Mouse (Mus musculus) erythroblast, embryonic 14.5 days (primary cell): Measurements from ENCODE around the gene Slc48a1. TPM values are rescaled to one million over a fixed set of nuclear protein-coding genes. Genes with fewer than 3 reads are reported as not detected.

ENCODE experiments used
- H3K27me3 ChIP-seq: 2 replicates; pipeline ENCODE4 v1.6.1; 2012; ENCODE audit warnings: inconsistent platforms; ENCODE audit not compliant: control insufficient read depth
- H3K36me3 ChIP-seq: 2 replicates; pipeline ENCODE4 v1.6.1; 2012; ENCODE audit warnings: mild to moderate bottlenecking, inconsistent platforms; ENCODE audit not compliant: control insufficient read depth
- H3K4me1 ChIP-seq: 2 replicates; pipeline ENCODE4 v1.6.1; 2012; ENCODE audit warnings: inconsistent platforms; ENCODE audit not compliant: control insufficient read depth
- H3K4me3 ChIP-seq: replicated peaks from 2 replicates; pipeline ENCODE3; 2012; ENCODE audit warnings: moderate library complexity, mild to moderate bottlenecking, inconsistent platforms
- H3K9me3 ChIP-seq: 2 replicates; pipeline ENCODE4 v1.6.1; 2012; ENCODE audit warnings: low read length, inconsistent platforms, mixed read lengths; ENCODE audit not compliant: control insufficient read depth
- GATA1 ChIP-seq: IDR thresholded peaks from 2 replicates; pipeline ENCODE4 v1.6.1; 2012; ENCODE audit warnings: low read length, inconsistent platforms, mixed read lengths
- TAL1 ChIP-seq: IDR thresholded peaks from 3 replicates; pipeline ENCODE4 v1.6.1; 2012; ENCODE audit warnings: low read length, inconsistent platforms, mixed read lengths
- polyA plus RNA-seq: library from polyadenylated mRNA; stranded (reverse); fragments of >175 nt; gene quantifications from 2 replicates; pipeline ENCODE4 v1.2.3, GENCODE M21; 2012

The Slc48a1 gene
- polyA plus RNA-seq, 1 experiment = 32.7 TPM

- Histone ChIP-seq H3K9me3 (peaks cover 4% of the 10 kb centered on the region; the same call in 1 of the 2 replicates), H3K36me3 (peaks cover 93% of the 10 kb centered on the region), H3K27me3 (no peaks in the 10 kb centered on the region), H3K4me1 (peaks cover 44% of the 10 kb centered on the region), H3K4me3 (no peak overlapping the region)
- TF ChIP-seq GATA1 (no peak), TAL1 (no peak)
Measured at GRCm38 (mm10) chr15:97791126-97791700, 12.9 kb downstream of the Slc48a1 start.

DNA sequence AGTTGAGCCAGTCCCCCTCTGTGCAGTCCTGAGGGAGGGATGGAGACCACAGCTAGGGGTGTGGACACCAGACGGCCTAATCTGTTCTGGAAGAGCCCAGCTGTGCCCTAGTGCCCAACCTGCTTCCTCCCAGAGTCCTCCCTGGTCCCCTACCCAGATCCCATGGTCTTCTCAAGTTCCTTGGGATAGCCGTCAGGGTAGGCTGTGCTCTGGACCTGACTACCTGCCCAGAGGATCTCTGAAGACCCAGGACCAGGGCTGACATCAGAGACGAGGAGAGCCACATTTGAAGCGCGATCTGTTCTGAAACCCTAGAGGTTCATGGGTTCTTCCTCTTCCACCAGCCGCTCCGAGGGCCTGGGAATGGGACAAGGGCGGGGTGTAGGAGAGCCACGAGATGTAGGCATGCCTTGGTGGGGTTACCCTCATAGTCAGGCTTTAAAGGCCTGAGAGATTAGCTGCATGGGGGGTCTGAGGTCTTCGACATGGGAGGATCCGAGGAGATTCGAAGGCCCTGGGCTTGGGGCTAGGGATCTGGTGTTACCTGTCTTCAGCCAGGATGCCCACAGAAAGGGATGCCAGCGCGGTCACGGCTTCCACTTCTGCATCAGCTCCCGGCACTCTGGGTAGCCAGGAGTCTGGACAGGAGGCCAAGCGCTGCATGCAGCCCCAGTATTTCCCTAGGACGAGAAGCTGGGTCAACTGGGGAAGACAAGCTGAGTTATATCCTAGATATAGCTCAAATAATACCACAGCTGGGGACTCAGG is 15.2 kb downstream of the Slc48a1 start:
- Histone ChIP-seq H3K9me3 (peaks cover 4% of the 10 kb centered on the region; the same call in 1 of the 2 replicates), H3K4me3 (no peak overlapping the region), H3K36me3 (peaks cover 84% of the 10 kb centered on the region), H3K4me1 (peaks cover 20% of the 10 kb centered on the region), H3K27me3 (no peaks in the 10 kb centered on the region)
- TF ChIP-seq GATA1 = no peak
- no peak for TF ChIP-seq TAL1

- Histone ChIP-seq H3K9me3 (peaks cover 4% of the 10 kb centered on the region; the same call in 1 of the 2 replicates), H3K4me3 (no peak overlapping the region), H3K4me1 (peaks cover 13% of the 10 kb centered on the region), H3K27me3 (no peaks in the 10 kb centered on the region), H3K36me3 (peaks cover 77% of the 10 kb centered on the region)
- TF ChIP-seq GATA1 (no peak), TAL1 (no peak)
Measured at GRCm38 (mm10) chr15:97794268-97794667, 15.9 kb downstream of the Slc48a1 start.

GRCm38 (mm10) chr15:97795559-97796235 is 17.4 kb downstream of the Slc48a1 start:
- Histone ChIP-seq H3K4me1 (peaks cover 2% of the 10 kb centered on the region), H3K4me3 (no peak overlapping the region), H3K9me3 (peaks cover 4% of the 10 kb centered on the region; the same call in 1 of the 2 replicates), H3K36me3 (peaks cover 68% of the 10 kb centered on the region), H3K27me3 (no peaks in the 10 kb centered on the region)
- TF ChIP-seq TAL1 (no peak), GATA1 (no peak)

DNA sequence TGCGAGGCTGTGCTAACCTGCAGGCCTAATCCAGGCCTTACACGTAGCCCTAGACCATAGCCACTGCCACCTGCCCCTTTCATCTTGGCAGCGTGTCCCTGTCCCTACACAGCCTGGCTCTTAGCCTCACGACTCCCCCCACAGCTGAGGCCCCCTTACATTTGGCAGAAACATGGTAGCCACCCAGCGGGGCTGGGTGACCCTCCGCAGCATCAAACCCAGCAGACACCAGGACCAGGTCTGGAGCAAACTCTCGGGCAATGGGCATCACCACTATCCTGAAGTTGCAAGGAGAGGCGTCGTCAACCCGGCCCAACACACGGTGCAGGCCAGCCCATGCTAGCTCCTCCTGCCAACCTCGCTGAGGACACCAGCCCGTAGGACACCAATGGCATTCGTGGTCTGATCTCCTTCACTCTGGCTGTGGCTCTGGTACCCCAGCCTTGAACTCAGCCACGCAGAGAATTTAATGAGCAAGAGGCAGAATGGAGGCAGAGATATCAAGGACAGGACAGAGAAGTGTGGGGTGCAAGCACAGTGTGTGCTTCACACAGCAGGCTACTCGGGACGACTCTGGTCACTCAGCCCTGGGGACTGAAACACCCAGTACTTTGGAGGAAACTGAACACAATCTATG is 18.5 kb downstream of the Slc48a1 start:
- no peak for TF ChIP-seq GATA1
- TF ChIP-seq TAL1 = no peak

GRCm38 (mm10) chr15:97798134-97798533 is 19.8 kb downstream of the Slc48a1 start:
- no peaks in the 10 kb centered on the region for H3K27me3 ChIP-seq
- H3K9me3 ChIP-seq = peaks cover 4% of the 10 kb centered on the region; the same call in 1 of the 2 replicates
- H3K4me3 ChIP-seq = no peak overlapping the region
- H3K4me1 ChIP-seq = no peaks in the 10 kb centered on the region; the same call in 1 of the 2 replicates
- H3K36me3 ChIP-seq = peaks cover 55% of the 10 kb centered on the region
- no peak for TF ChIP-seq TAL1

More for the DNA sequence above, 18.5 kb downstream of the Slc48a1 start:
- peaks cover 4% of the 10 kb centered on the region; the same call in 1 of the 2 replicates for H3K9me3 ChIP-seq
- H3K4me3 ChIP-seq = no peak overlapping the region
- no peaks in the 10 kb centered on the region for H3K27me3 ChIP-seq
- peaks cover 62% of the 10 kb centered on the region for H3K36me3 ChIP-seq
- H3K4me1 ChIP-seq = no peaks in the 10 kb centered on the region; the same call in 1 of the 2 replicates

DNA sequence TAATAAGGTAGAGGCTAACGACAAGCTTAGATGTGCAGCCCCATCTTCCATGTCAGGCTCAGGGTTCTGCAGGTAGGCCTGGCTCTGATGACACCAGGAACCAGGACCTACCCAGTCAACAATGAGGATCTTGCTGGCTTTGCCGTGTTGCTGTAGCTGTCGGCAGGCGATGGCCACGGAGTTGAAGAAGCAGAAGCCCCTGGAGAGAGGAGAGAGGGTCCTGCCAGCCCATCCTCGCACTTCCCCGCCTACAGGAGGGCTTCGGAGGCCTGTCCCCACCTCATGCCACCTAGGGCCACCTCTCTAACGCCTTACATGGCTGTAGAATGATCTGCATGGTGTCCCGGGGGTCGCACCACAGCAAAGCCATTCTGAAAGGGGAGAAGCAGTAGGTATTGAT is 21.1 kb downstream of the Slc48a1 start:
- no peak overlapping the region for H3K4me3 ChIP-seq
- TF ChIP-seq GATA1 (no peak), TAL1 (no peak)
- H3K9me3 ChIP-seq = no peaks in the 10 kb centered on the region; the same call in 1 of the 2 replicates
- no peaks in the 10 kb centered on the region; the same call in 1 of the 2 replicates for H3K4me1 ChIP-seq
- H3K27me3 ChIP-seq = no peaks in the 10 kb centered on the region
- peaks cover 41% of the 10 kb centered on the region for H3K36me3 ChIP-seq

GRCm38 (mm10) chr15:97800853-97801252 is 22.5 kb downstream of the Slc48a1 start:
- Histone ChIP-seq H3K4me3 (no peak overlapping the region), H3K36me3 (peaks cover 30% of the 10 kb centered on the region), H3K9me3 (no peaks in the 10 kb centered on the region), H3K27me3 (no peaks in the 10 kb centered on the region), H3K4me1 (no peaks in the 10 kb centered on the region; the same call in 1 of the 2 replicates)
- no peak for TF ChIP-seq TAL1
- no peak for TF ChIP-seq GATA1

DNA sequence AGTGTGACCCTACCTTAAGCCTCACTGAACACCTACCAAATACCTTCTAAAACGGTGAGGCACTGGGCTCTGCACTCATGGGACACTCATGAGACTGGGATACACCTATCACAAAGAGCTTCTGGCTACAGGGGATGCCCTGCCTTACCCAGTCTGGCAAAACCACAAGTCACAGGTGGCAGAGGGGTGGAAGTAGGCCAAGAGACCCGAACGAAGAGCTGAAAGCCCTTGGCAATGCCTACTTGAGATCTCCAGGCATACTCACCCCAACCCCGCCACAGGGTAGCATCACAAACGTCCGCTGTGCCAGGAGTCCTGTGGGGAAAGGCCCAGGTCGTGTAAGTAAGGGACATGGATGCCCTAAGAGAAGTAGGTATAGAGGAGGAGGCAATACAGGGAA is 23.5 kb downstream of the Slc48a1 start:
- peaks cover 23% of the 10 kb centered on the region for H3K36me3 ChIP-seq
- TF ChIP-seq TAL1 = no peak
- no peak for TF ChIP-seq GATA1
- H3K9me3 ChIP-seq = no peaks in the 10 kb centered on the region
- H3K4me3 ChIP-seq = no peak overlapping the region
- no peaks in the 10 kb centered on the region for H3K27me3 ChIP-seq
- no peaks in the 10 kb centered on the region; the same call in 1 of the 2 replicates for H3K4me1 ChIP-seq
